Mouse (Mus musculus): ENCODE data around the gene Gmppb.

Gmppb gene

GRCm38 (mm10) chr9:108044751-108045492 is 4.1 kb upstream of the Gmppb start:
- Histone ChIP-seq H3K27me3 (ENCODE audit: control insufficient read depth, insufficient read depth, low read length, poor library complexity, severe bottlenecking) (no peaks in the 10 kb centered on the region), H3K36me3 (ENCODE audit: control insufficient read depth, insufficient read depth, low read length, poor library complexity, severe bottlenecking) (peaks cover 7% of the 10 kb centered on the region)
- DNase-seq (ENCODE audit: low read depth, low spot score): no peak

GRCm38 (mm10) chr9:108046582-108046981 is 2.5 kb upstream of the Gmppb start:
- Histone ChIP-seq H3K27me3 (ENCODE audit: control insufficient read depth, insufficient read depth, low read length, poor library complexity, severe bottlenecking) (no peaks in the 10 kb centered on the region), H3K36me3 (ENCODE audit: control insufficient read depth, insufficient read depth, low read length, poor library complexity, severe bottlenecking) (peaks cover 6% of the 10 kb centered on the region)
- DNase-seq (ENCODE audit: low read depth, low spot score): no peak

- Histone ChIP-seq H3K27me3 (ENCODE audit: control insufficient read depth, insufficient read depth, low read length, poor library complexity, severe bottlenecking) (no peaks in the 10 kb centered on the region), H3K36me3 (ENCODE audit: control insufficient read depth, insufficient read depth, low read length, poor library complexity, severe bottlenecking) (peaks cover 8% of the 10 kb centered on the region)
- DNase-seq (ENCODE audit: low read depth, low spot score): no peak
Measured at GRCm38 (mm10) chr9:108047601-108048565, 1.2 kb upstream of the Gmppb start.

- Histone ChIP-seq H3K36me3 (ENCODE audit: control insufficient read depth, insufficient read depth, low read length, poor library complexity, severe bottlenecking) (peaks cover 8% of the 10 kb centered on the region), H3K27me3 (ENCODE audit: control insufficient read depth, insufficient read depth, low read length, poor library complexity, severe bottlenecking) (no peaks in the 10 kb centered on the region)
- DNase-seq (ENCODE audit: low read depth, low spot score): no peak
Measured at GRCm38 (mm10) chr9:108048566-108048955, 481 bp upstream of the Gmppb start.

- no peak for DNase-seq (ENCODE audit: low read depth, low spot score)
- peaks cover 8% of the 10 kb centered on the region for H3K36me3 ChIP-seq (ENCODE audit: control insufficient read depth, insufficient read depth, low read length, poor library complexity, severe bottlenecking)
- no peaks in the 10 kb centered on the region for H3K27me3 ChIP-seq (ENCODE audit: control insufficient read depth, insufficient read depth, low read length, poor library complexity, severe bottlenecking)
Measured at GRCm38 (mm10) chr9:108049561-108050251, 664 bp downstream of the Gmppb start.

GRCm38 (mm10) chr9:108051184-108051930 is 2.3 kb downstream of the Gmppb start:
- H3K27me3 ChIP-seq (ENCODE audit: control insufficient read depth, insufficient read depth, low read length, poor library complexity, severe bottlenecking): no peaks in the 10 kb centered on the region
- no peak for DNase-seq (ENCODE audit: low read depth, low spot score)
- peaks cover 5% of the 10 kb centered on the region for H3K36me3 ChIP-seq (ENCODE audit: control insufficient read depth, insufficient read depth, low read length, poor library complexity, severe bottlenecking)

GRCm38 (mm10) chr9:108051931-108052220 is 2.8 kb downstream of the Gmppb start:
- no peak for DNase-seq (ENCODE audit: low read depth, low spot score)
- Histone ChIP-seq H3K27me3 (ENCODE audit: control insufficient read depth, insufficient read depth, low read length, poor library complexity, severe bottlenecking) (no peaks in the 10 kb centered on the region), H3K36me3 (ENCODE audit: control insufficient read depth, insufficient read depth, low read length, poor library complexity, severe bottlenecking) (peaks cover 8% of the 10 kb centered on the region)

GRCm38 (mm10) chr9:108052411-108052810 is 3.4 kb downstream of the Gmppb start:
- DNase-seq (ENCODE audit: low read depth, low spot score): no peak
- Histone ChIP-seq H3K27me3 (ENCODE audit: control insufficient read depth, insufficient read depth, low read length, poor library complexity, severe bottlenecking) (no peaks in the 10 kb centered on the region), H3K36me3 (ENCODE audit: control insufficient read depth, insufficient read depth, low read length, poor library complexity, severe bottlenecking) (peaks cover 8% of the 10 kb centered on the region)

GRCm38 (mm10) chr9:108052885-108053664 is 4.0 kb downstream of the Gmppb start, which contains the start of gene Amigo3:
Amigo3 (plus strand) TSS chr9:108053159.
- DNase-seq (ENCODE audit: low read depth, low spot score): peak; percentile 97

GRCm38 (mm10) chr9:108053665-108054225 is 4.7 kb downstream of the Gmppb start:
- no peak for DNase-seq (ENCODE audit: low read depth, low spot score)
- Histone ChIP-seq H3K27me3 (ENCODE audit: control insufficient read depth, insufficient read depth, low read length, poor library complexity, severe bottlenecking) (no peaks in the 10 kb centered on the region), H3K36me3 (ENCODE audit: control insufficient read depth, insufficient read depth, low read length, poor library complexity, severe bottlenecking) (peaks cover 10% of the 10 kb centered on the region)

More at GRCm38 (mm10) chr9:108052885-108053664, 4.0 kb downstream of the Gmppb start, which contains the start of gene Amigo3:
- Histone ChIP-seq H3K36me3 (ENCODE audit: control insufficient read depth, insufficient read depth, low read length, poor library complexity, severe bottlenecking) (peaks cover 8% of the 10 kb centered on the region), H3K27me3 (ENCODE audit: control insufficient read depth, insufficient read depth, low read length, poor library complexity, severe bottlenecking) (no peaks in the 10 kb centered on the region)

GRCm38 (mm10) chr9:108054331-108055040 is 5.4 kb downstream of the Gmppb start:
- H3K36me3 ChIP-seq (ENCODE audit: control insufficient read depth, insufficient read depth, low read length, poor library complexity, severe bottlenecking): peaks cover 10% of the 10 kb centered on the region
- no peaks in the 10 kb centered on the region for H3K27me3 ChIP-seq (ENCODE audit: control insufficient read depth, insufficient read depth, low read length, poor library complexity, severe bottlenecking)
- DNase-seq (ENCODE audit: low read depth, low spot score): no peak

- no peak for DNase-seq (ENCODE audit: low read depth, low spot score)
- Histone ChIP-seq H3K36me3 (ENCODE audit: control insufficient read depth, insufficient read depth, low read length, poor library complexity, severe bottlenecking) (peaks cover 12% of the 10 kb centered on the region), H3K27me3 (ENCODE audit: control insufficient read depth, insufficient read depth, low read length, poor library complexity, severe bottlenecking) (no peaks in the 10 kb centered on the region)
Measured at GRCm38 (mm10) chr9:108055061-108055460, 6.0 kb downstream of the Gmppb start.

- no peak for DNase-seq (ENCODE audit: low read depth, low spot score)
- Histone ChIP-seq H3K27me3 (ENCODE audit: control insufficient read depth, insufficient read depth, low read length, poor library complexity, severe bottlenecking) (no peaks in the 10 kb centered on the region), H3K36me3 (ENCODE audit: control insufficient read depth, insufficient read depth, low read length, poor library complexity, severe bottlenecking) (peaks cover 14% of the 10 kb centered on the region)
Measured at GRCm38 (mm10) chr9:108055661-108056237, 6.7 kb downstream of the Gmppb start.

Data from splenic B cell, adult 2 months (primary cell).